Mouse (Mus musculus) embryo, embryonic 11.5 days (tissue): ENCODE data around the gene Plxdc1.

Source experiments
- DNase-seq: peaks from one replicate; pipeline ENCODE4 v3.0.0-alpha.2; 2012; ENCODE audit warnings: low read depth, low spot score

Plxdc1 gene

GRCm38 (mm10) chr11:98016824-98017223 is 30.6 kb upstream of the Plxdc1 start:
- DNase-seq: no peak

GRCm38 (mm10) chr11:98016177-98016576 is 29.9 kb upstream of the Plxdc1 start:
- DNase-seq: no peak

- no peak for DNase-seq
These were observed 26.6 kb upstream of the Plxdc1 start for GRCm38 (mm10) chr11:98012831-98013230.

- DNase-seq: no peak
These were observed 25.5 kb upstream of the Plxdc1 start for GRCm38 (mm10) chr11:98011716-98012115.

- DNase-seq: no peak
These were observed 21.8 kb upstream of the Plxdc1 start for GRCm38 (mm10) chr11:98008087-98008486.

GRCm38 (mm10) chr11:98005686-98006085 is 19.4 kb upstream of the Plxdc1 start:
- DNase-seq: no peak

GRCm38 (mm10) chr11:98005076-98005475 is 18.8 kb upstream of the Plxdc1 start:
- DNase-seq: no peak

GRCm38 (mm10) chr11:98004161-98004560 is 17.9 kb upstream of the Plxdc1 start:
- no peak for DNase-seq

GRCm38 (mm10) chr11:98003171-98003671 is 17.0 kb upstream of the Plxdc1 start:
- no peak for DNase-seq

GRCm38 (mm10) chr11:98002627-98003026 is 16.4 kb upstream of the Plxdc1 start:
- DNase-seq: no peak

GRCm38 (mm10) chr11:98001986-98002385 is 15.7 kb upstream of the Plxdc1 start:
- no peak for DNase-seq

- no peak for DNase-seq
These were observed 15.1 kb upstream of the Plxdc1 start for GRCm38 (mm10) chr11:98001351-98001824.

- no peak for DNase-seq
These were observed 14.3 kb upstream of the Plxdc1 start for GRCm38 (mm10) chr11:98000378-98001140.

GRCm38 (mm10) chr11:97999748-98000147 is 13.5 kb upstream of the Plxdc1 start:
- DNase-seq: no peak

- DNase-seq: no peak
These were observed 12.8 kb upstream of the Plxdc1 start for GRCm38 (mm10) chr11:97998898-97999608.

- DNase-seq: no peak
These were observed 12.0 kb upstream of the Plxdc1 start for GRCm38 (mm10) chr11:97998074-97998793.

GRCm38 (mm10) chr11:97997387-97997960 is 11.2 kb upstream of the Plxdc1 start:
- DNase-seq: no peak

- DNase-seq: no peak
These were observed 10.4 kb upstream of the Plxdc1 start for GRCm38 (mm10) chr11:97996691-97997090.

- DNase-seq: no peak
These were observed 9.5 kb upstream of the Plxdc1 start, which contains the start of gene Arl5c for GRCm38 (mm10) chr11:97995564-97996288. Gene Arl5c, minus strand, starts transcription at chr11:97996181.

GRCm38 (mm10) chr11:97994539-97995100 is 8.4 kb upstream of the Plxdc1 start:
- DNase-seq: peak; percentile 46
